Mouse (Mus musculus) CH12.LX (cell line): Measurements from ENCODE around the gene Hist1h2bh.
"Not testable (repeated sequence)": the region's sequence is repeated elsewhere in the genome, so short reads cannot be mapped to it uniquely, and the experiment has no call there.

ENCODE experiments used
- CTCF ChIP-seq, 2 experiments: IDR thresholded peaks in 1 of 2; conservative IDR thresholded peaks in 1 of 2; 2 replicates each; pipeline ENCODE4 v1.5.1; 2011 to 2012; ENCODE audit warnings: low read depth in 2 of 2, low read length in 2 of 2, improper control_type of control experiment in 1 of 2, inconsistent platforms in 1 of 2, mild to moderate bottlenecking in 1 of 2, moderate library complexity in 1 of 2
- USF1 ChIP-seq: IDR thresholded peaks from 2 replicates; pipeline ENCODE4 v1.6.1; 2014; ENCODE audit warnings: low read depth, mild to moderate bottlenecking, inconsistent platforms, low read length, improper control_type of control experiment

GRCm38 (mm10) chr13:23575864-23576313 is 32.7 kb upstream of the Hist1h2bh start:
- not testable (repeated sequence) for TF ChIP-seq USF1; CTCF (conservative IDR thresholded peaks at IDR 0.05 in 1 of 2, IDR thresholded peaks at IDR 0.05 in 1 of 2; ENCODE audit: low read depth in 2 of 2, low read length in 2 of 2)
